Mouse (Mus musculus) cerebellum, adult 2 months (tissue): Measurements from ENCODE around the gene Preb.

Experiments used
- CTCF ChIP-seq: fragments of 200-500 bp; IDR thresholded peaks from 2 replicates; pipeline ENCODE4 v1.5.1; 2011; ENCODE audit warnings: low read depth, mild to moderate bottlenecking, control low read depth, low read length, moderate library complexity, borderline replicate concordance; ENCODE audit not compliant: insufficient read depth
- POLR2A ChIP-seq: fragments of 200-500 bp; IDR thresholded peaks from 2 replicates; pipeline ENCODE4 v1.6.1; 2011; ENCODE audit warnings: low read length, control low read depth, borderline replicate concordance; ENCODE audit not compliant: insufficient read depth

DNA sequence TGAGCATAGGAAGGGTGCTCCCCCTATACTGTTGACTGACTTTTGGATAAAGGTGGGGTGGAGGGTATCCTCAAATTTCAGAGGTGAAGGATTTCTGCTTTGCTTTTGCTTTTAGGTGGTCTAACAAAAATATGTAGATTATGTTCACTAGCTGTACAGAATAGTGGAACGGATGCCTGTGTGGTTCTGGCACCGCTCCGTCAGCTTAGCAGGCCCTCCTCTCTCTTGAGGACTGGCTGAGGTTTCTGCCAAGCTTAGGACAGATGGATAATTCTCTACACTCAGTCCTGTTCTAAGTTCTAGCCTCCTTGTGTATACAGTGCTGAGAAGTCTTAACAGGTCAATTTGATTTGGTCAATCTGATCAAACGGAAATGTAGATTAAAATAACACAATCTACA is 9.7 kb downstream of the Preb start:
- TF ChIP-seq POLR2A, result no peak
- TF ChIP-seq CTCF, result no peak
